Mouse (Mus musculus): Measurements from ENCODE around the gene Laptm5.

- TF ChIP-seq CTCF (IDR thresholded peaks at IDR 0.05; ENCODE audit: low read depth, low read length) = no peak
- TF ChIP-seq POLR2A (IDR thresholded peaks at IDR 0.05; ENCODE audit: borderline replicate concordance, low read depth, low read length) = peak; percentile 68
These were observed at the start of gene Laptm5 for GRCm38 (mm10) chr4:130913077-130913476.
